Comparison of ENCODE assay signal across 8 mouse cellular contexts in the genomic region with DNA sequence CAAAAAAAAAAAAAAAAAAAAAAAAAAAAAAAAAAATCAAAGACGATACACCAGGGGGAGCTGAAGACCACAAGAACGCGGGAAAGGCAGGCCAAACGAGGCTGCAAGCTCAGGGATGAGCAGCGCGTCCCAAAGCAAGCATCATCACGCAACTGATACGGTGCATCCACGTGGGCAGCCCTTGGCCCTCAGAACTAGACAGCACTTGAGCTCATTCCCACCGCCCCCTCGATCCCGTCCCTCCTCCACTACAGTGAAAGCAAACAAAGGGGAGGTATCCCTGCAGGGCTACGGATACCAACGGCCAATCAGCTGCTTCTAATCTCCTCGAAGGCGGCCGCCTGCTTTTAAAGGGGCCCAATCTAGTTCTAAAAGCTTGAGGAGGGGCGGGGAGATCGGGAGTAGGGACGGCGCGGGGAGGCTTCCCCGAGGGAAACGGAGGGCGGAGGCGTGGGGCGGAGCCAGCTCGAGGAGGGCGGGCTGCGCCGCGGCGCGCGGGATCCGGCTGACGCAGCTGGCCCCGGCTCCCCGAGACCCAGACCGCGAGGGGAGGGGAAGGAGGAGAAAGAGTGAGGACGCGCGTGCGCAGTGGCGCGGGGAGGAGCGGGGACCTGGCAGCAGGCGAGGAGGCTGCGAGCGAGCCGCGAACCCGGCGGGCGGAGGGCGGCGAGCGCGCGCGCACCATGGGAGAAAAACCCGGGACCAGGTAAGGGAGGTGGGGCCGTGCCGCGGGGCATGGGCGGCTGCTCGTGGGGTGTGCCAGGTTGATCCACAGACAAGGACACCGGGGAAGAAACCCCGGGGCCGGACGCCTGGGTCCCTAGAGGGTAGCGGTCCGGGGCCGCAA. TPM values are rescaled to one million over a fixed set of nuclear protein-coding genes. Genes with fewer than 3 reads are reported as not detected.
DNase-seq lines count a peak whose midpoint lies in the region; ATAC-seq lines count a peak whose summit lies in the region.

TSS of gene Arrb2 (plus strand) at position 588 of the 847 bp plus-strand sequence.

- no peaks in the 10 kb centered on the region for H3K27me3 ChIP-seq in intestine, embryonic 14.5 days (replicated peaks; ENCODE audit: control insufficient read depth, insufficient read depth, low read length)

- H3K9me3 ChIP-seq in intestine, embryonic 14.5 days (ENCODE audit: control insufficient read depth, low read length), result no peaks in the 10 kb centered on the region

- intact Hi-C loops in left cerebral cortex, postnatal 14 days (cut with DNase I), result loop anchor here (5.0 to 10.0 kb wide), 3 partner anchors 75 to 325 kb away; partner anchors contain the start of genes Rnf167, Slc25a11 and Tm4sf5

- ATAC-seq in intestine, embryonic 14.5 days (replicated peaks; ENCODE audit: low FRiP score, low TSS enrichment, low read depth), result peak; percentile 94

- peak within 1 kb of the TSS; percentile 74 for H3K27ac ChIP-seq in intestine, embryonic 14.5 days (ENCODE audit: low read depth)

- peaks cover 4% of the 10 kb centered on the region for H3K4me1 ChIP-seq in intestine, embryonic 14.5 days (replicated peaks; ENCODE audit: control insufficient read depth, insufficient read depth, low read length)

- H3K36me3 ChIP-seq in intestine, embryonic 14.5 days (ENCODE audit: control insufficient read depth, insufficient read depth, low read length), result peaks cover 16% of the 10 kb centered on the region

- DNase-seq in adrenal gland, adult 18-20 months (ENCODE audit: low spot score in 2 of 2), result peak; percentile 99
- peak; percentile 99 for DNase-seq in embryo, embryonic 11 days
- DNase-seq in gastrocnemius, postnatal 25 days, result peak; percentile 98
- peak; percentile 98 for DNase-seq in intestine, embryonic 14.5 days (ENCODE audit: low spot score)
- peak; percentile 98 to 99 for DNase-seq in left cerebral cortex, postnatal 14 days (ENCODE audit: low spot score in 2 of 2)
- peak; percentile 99 for DNase-seq in mesoderm, embryonic 11.5 days (ENCODE audit: low read depth, low spot score)
- peak; percentile 95 to 97 for DNase-seq in right cerebral cortex, postnatal 36 days (ENCODE audit: low spot score in 2 of 2)
- DNase-seq in yolk sac, embryonic 10.5 days (ENCODE audit: low spot score), result peak; percentile 98

- under 1% methylated on average over 66 of the region's 75 CpGs for WGBS in intestine, embryonic 14.5 days

- peak within 1 kb of the TSS; percentile 72 for H3K4me3 ChIP-seq in intestine, embryonic 14.5 days (ENCODE audit: low read depth, low read length)

- H3K4me2 ChIP-seq in intestine, embryonic 14.5 days (ENCODE audit: low read length), result peak within 1 kb of the TSS; percentile 79

- peak within 1 kb of the TSS; percentile 78 for H3K9ac ChIP-seq in intestine, embryonic 14.5 days (ENCODE audit: low read length)

RNA-seq across cellular contexts. Expression of gene Arrb2, which starts in this region (rescaled TPM):
- 10 to 100 TPM; 21.4 to 25.4 TPM for total RNA-seq in adrenal gland, adult 18-20 months (2021)
- total RNA-seq in gastrocnemius, postnatal 25 days (2021), result 1 to 10 TPM; 7.5 to 9.0 TPM
- polyA plus RNA-seq in intestine, embryonic 14.5 days (2014; fragmentation: Nextera tagmentation; extraction: Ambion mirVana), result 15.8 and 17.9 TPM in 2 replicates
- total RNA-seq in left cerebral cortex, postnatal 14 days (2021), result 10 to 100 TPM; 75.1 to 78.6 TPM

Comparison
In these comparisons a context has a peak if more than half of its experiments do, and no peak if none do; other contexts are left out.
1. Peak in every context shown above with its lines: DNase-seq, ATAC-seq, H3K4me3 ChIP-seq and H3K27ac ChIP-seq.